Mouse (Mus musculus) heart, embryonic 14.5 days (tissue): ENCODE data around the gene Mcm2. TPM values are rescaled to one million over a fixed set of nuclear protein-coding genes. Genes with fewer than 3 reads are reported as not detected.

Source experiments
- ATAC-seq: fragments of 200-750 bp; cut with Nextera tagmentation; 2 replicates; pipeline ENCODE4 v1.8.0; 2017; ENCODE audit warnings: low read depth, moderate TSS enrichment; ENCODE audit not compliant: insufficient number of reproducible peaks, insufficient read depth, low FRiP score
- H3K27ac ChIP-seq, 2 experiments: fragments of 200-500 bp in 1 of 2; fragments of 300-500 bp in 1 of 2; sonication (generic) in 1 of 2; replicated peaks in 1 of 2; 2 replicates each; pipeline ENCODE4 v1.5.1; 2012 to 2014; ENCODE audit warnings: low read depth in 2 of 2, low read length in 2 of 2, control low read depth in 1 of 2, mild to moderate bottlenecking in 1 of 2, mixed read lengths in 1 of 2; ENCODE audit not compliant: control insufficient read depth in 1 of 2, insufficient read depth in 1 of 2
- H3K27me3 ChIP-seq: fragments of 300-500 bp; sonication (generic); 2 replicates; pipeline ENCODE4 v1.6.1; 2014; ENCODE audit warnings: mild to moderate bottlenecking, low read length, control low read depth; ENCODE audit not compliant: control insufficient read depth, insufficient read depth
- H3K36me3 ChIP-seq: fragments of 300-500 bp; sonication (generic); 2 replicates; pipeline ENCODE4 v1.6.1; 2014; ENCODE audit warnings: mild to moderate bottlenecking, control low read depth, low read length, mixed read lengths; ENCODE audit not compliant: control insufficient read depth, insufficient read depth
- H3K4me1 ChIP-seq, 2 experiments: fragments of 200-500 bp in 1 of 2; fragments of 300-500 bp in 1 of 2; sonication (generic) in 1 of 2; 2 replicates each; pipeline ENCODE4 v1.6.1; 2012 to 2014; ENCODE audit warnings: low read length in 2 of 2, control low read depth in 1 of 2, mixed read lengths in 1 of 2; ENCODE audit not compliant: control insufficient read depth in 2 of 2, insufficient read depth in 2 of 2
- H3K4me2 ChIP-seq: fragments of 300-500 bp; sonication (generic); 2 replicates; pipeline ENCODE4 v1.6.1; 2014; ENCODE audit warnings: mild to moderate bottlenecking, low read length
- H3K4me3 ChIP-seq, 2 experiments: fragments of 200-500 bp in 1 of 2; fragments of 300-500 bp in 1 of 2; sonication (generic) in 1 of 2; 2 replicates each; pipeline ENCODE4 v1.5.1; 2012 to 2014; ENCODE audit warnings: low read length in 2 of 2, mild to moderate bottlenecking in 2 of 2, control low read depth in 1 of 2, low read depth in 1 of 2, moderate library complexity in 1 of 2; ENCODE audit not compliant: control insufficient read depth in 1 of 2, insufficient read depth in 1 of 2
- H3K9ac ChIP-seq: fragments of 300-500 bp; sonication (generic); 2 replicates; pipeline ENCODE4 v1.6.1; 2014; ENCODE audit warnings: mild to moderate bottlenecking, low read length
- H3K9me3 ChIP-seq: fragments of 300-500 bp; sonication (generic); 2 replicates; pipeline ENCODE4 v1.6.1; 2016; ENCODE audit warnings: low read length, control low read depth; ENCODE audit not compliant: control insufficient read depth
- WGBS: fragments of 180-500 bp; shearing (Covaris S2); extraction: QIAGEN DNeasy Blood & Tissue Kit; methylation state at CpG from one replicate; pipeline ENCODE4 v1.1.7; 2014; 5-methylcytosine and 5-hydroxymethylcytosine counted together
- polyA plus RNA-seq: library from polyadenylated mRNA; unstranded; fragments of >200 nt; fragmentation: Nextera tagmentation; extraction: Ambion mirVana; gene quantifications from 2 replicates; pipeline ENCODE4 v1.2.1, GENCODE M21; 2014

The Mcm2 gene
- polyA plus RNA-seq, 1 experiment from 2014 or later: 79.2 TPM

- ATAC-seq: peak; percentile 30
- no peak overlapping the region for H3K27ac ChIP-seq
- H3K4me3 ChIP-seq: peak overlapping the region; percentile 73 to 75
- H3K36me3 ChIP-seq: no peaks in the 10 kb centered on the region
- WGBS: 5% methylated on average over 69 of the region's 74 CpGs
- peaks cover 18% of the 10 kb centered on the region for H3K27me3 ChIP-seq
- peak overlapping the region; percentile 99 for H3K4me2 ChIP-seq
- peak overlapping the region; percentile 80 for H3K9ac ChIP-seq
- no peaks in the 10 kb centered on the region for H3K9me3 ChIP-seq
- H3K4me1 ChIP-seq: peaks cover 3 to 4% of the 10 kb centered on the region in 2 experiments; a peak in 2 of 4 replicates
Observed at GRCm38 (mm10) chr6:88873965-88874867, 24.4 kb downstream of the Mcm2 start.

- H3K36me3 ChIP-seq: no peaks in the 10 kb centered on the region
- no peaks in the 10 kb centered on the region for H3K9me3 ChIP-seq
- peaks cover 3 to 4% of the 10 kb centered on the region in 2 experiments; a peak in 2 of 4 replicates for H3K4me1 ChIP-seq
- no peak overlapping the region for H3K27ac ChIP-seq
- H3K27me3 ChIP-seq: peaks cover 18% of the 10 kb centered on the region
- 32% methylated on average over 7 of the region's 7 CpGs for WGBS
- ATAC-seq: no peak
- H3K9ac ChIP-seq: no peak overlapping the region
- no peak overlapping the region for H3K4me2 ChIP-seq
- no peak overlapping the region for H3K4me3 ChIP-seq
Observed at GRCm38 (mm10) chr6:88872811-88873210, 25.8 kb downstream of the Mcm2 start.

GRCm38 (mm10) chr6:88871546-88871945 is 27.0 kb downstream of the Mcm2 start:
- 51% methylated on average over 8 of the region's 8 CpGs for WGBS
- no peak overlapping the region for H3K4me3 ChIP-seq
- H3K9ac ChIP-seq: no peak overlapping the region
- no peak overlapping the region for H3K27ac ChIP-seq
- no peak overlapping the region for H3K4me2 ChIP-seq
- no peak for ATAC-seq
- H3K36me3 ChIP-seq: no peaks in the 10 kb centered on the region
- H3K27me3 ChIP-seq: peaks cover 18% of the 10 kb centered on the region
- H3K4me1 ChIP-seq: peaks cover 3 to 4% of the 10 kb centered on the region in 2 experiments; a peak in 2 of 4 replicates
- H3K9me3 ChIP-seq: no peaks in the 10 kb centered on the region

GRCm38 (mm10) chr6:88870594-88870993 is 28.0 kb downstream of the Mcm2 start:
- no peak overlapping the region for H3K4me3 ChIP-seq
- peaks cover 3 to 4% of the 10 kb centered on the region in 2 experiments; a peak in 2 of 4 replicates for H3K4me1 ChIP-seq
- peaks cover 12% of the 10 kb centered on the region for H3K27me3 ChIP-seq
- H3K36me3 ChIP-seq: no peaks in the 10 kb centered on the region
- no peak overlapping the region for H3K9ac ChIP-seq
- 51% methylated on average over 4 of the region's 4 CpGs for WGBS
- no peaks in the 10 kb centered on the region for H3K9me3 ChIP-seq
- H3K4me2 ChIP-seq: no peak overlapping the region
- ATAC-seq: no peak
- no peak overlapping the region for H3K27ac ChIP-seq

- no peak overlapping the region for H3K4me2 ChIP-seq
- peaks cover 2 to 3% of the 10 kb centered on the region in 2 experiments; a peak in 2 of 4 replicates for H3K4me1 ChIP-seq
- H3K36me3 ChIP-seq: 0 out of 2 replicates have a peak, but pooled peaks cover 3% of the 10 kb centered on the region
- no peak overlapping the region for H3K4me3 ChIP-seq
- WGBS: 72% methylated on average over 7 of the region's 7 CpGs
- no peak overlapping the region for H3K27ac ChIP-seq
- no peak overlapping the region for H3K9ac ChIP-seq
- H3K27me3 ChIP-seq: peaks cover 7% of the 10 kb centered on the region; the same call in 1 of the 2 replicates
- no peaks in the 10 kb centered on the region for H3K9me3 ChIP-seq
- ATAC-seq: no peak
Observed at GRCm38 (mm10) chr6:88869459-88869858, 29.1 kb downstream of the Mcm2 start.

GRCm38 (mm10) chr6:88865704-88866103 is 32.9 kb downstream of the Mcm2 start:
- Histone ChIP-seq H3K4me1 (no peaks in the 10 kb centered on the region), H3K27me3 (no peaks in the 10 kb centered on the region), H3K36me3 (peaks cover 16% of the 10 kb centered on the region; the same call in 1 of the 2 replicates), H3K4me3 (no peak overlapping the region), H3K27ac (no peak overlapping the region), H3K9me3 (0 out of 2 replicates have a peak, but pooled peaks cover 3% of the 10 kb centered on the region), H3K9ac (no peak overlapping the region), H3K4me2 (no peak overlapping the region)
- no peak for ATAC-seq
- WGBS: 79% methylated on average over 7 of the region's 7 CpGs

- WGBS: 6% methylated on average over 2 of the region's 2 CpGs
- Histone ChIP-seq H3K4me3 (no peak overlapping the region), H3K36me3 (peaks cover 16% of the 10 kb centered on the region; the same call in 1 of the 2 replicates), H3K27ac (no peak overlapping the region), H3K4me2 (no peak overlapping the region), H3K4me1 (peaks cover 11 to 20% of the 10 kb centered on the region in 2 experiments), H3K27me3 (no peaks in the 10 kb centered on the region), H3K9me3 (0 out of 2 replicates have a peak, but pooled peaks cover 3% of the 10 kb centered on the region), H3K9ac (no peak overlapping the region)
- no peak for ATAC-seq
Observed at GRCm38 (mm10) chr6:88860914-88861313, 37.7 kb downstream of the Mcm2 start.
